Mouse (Mus musculus) embryonic facial prominence, embryonic 13.5 days (tissue): Measurements from ENCODE around the gene Hsf5. TPM values are rescaled to one million over a fixed set of nuclear protein-coding genes. Genes with fewer than 3 reads are reported as not detected.

Source experiments
- ATAC-seq: fragments of 200-750 bp; cut with Nextera tagmentation; 2 replicates; pipeline ENCODE4 v1.8.0; 2017; ENCODE audit warnings: low read depth; ENCODE audit not compliant: insufficient number of reproducible peaks, insufficient read depth, low FRiP score, low TSS enrichment
- H3K27ac ChIP-seq: fragments of 300-500 bp; sonication (generic); 2 replicates; pipeline ENCODE4 v1.5.1; 2015; ENCODE audit warnings: moderate library complexity, mild to moderate bottlenecking, inconsistent platforms
- H3K27me3 ChIP-seq: fragments of 300-500 bp; sonication (generic); 2 replicates; pipeline ENCODE4 v1.6.1; 2015; ENCODE audit warnings: mild to moderate bottlenecking, inconsistent platforms
- H3K36me3 ChIP-seq: fragments of 300-500 bp; sonication (generic); 2 replicates; pipeline ENCODE4 v1.6.1; 2015; ENCODE audit warnings: mild to moderate bottlenecking, inconsistent platforms
- H3K4me1 ChIP-seq: fragments of 300-500 bp; sonication (generic); 2 replicates; pipeline ENCODE4 v1.6.1; 2015; ENCODE audit warnings: inconsistent platforms
- H3K4me2 ChIP-seq: fragments of 300-500 bp; sonication (generic); 2 replicates; pipeline ENCODE4 v1.6.1; 2015; ENCODE audit warnings: moderate library complexity, mild to moderate bottlenecking, inconsistent platforms
- H3K4me3 ChIP-seq: fragments of 300-500 bp; sonication (generic); 2 replicates; pipeline ENCODE4 v1.5.1; 2015; ENCODE audit warnings: mild to moderate bottlenecking, inconsistent platforms
- H3K9ac ChIP-seq: fragments of 300-500 bp; sonication (generic); 2 replicates; pipeline ENCODE4 v1.6.1; 2015; ENCODE audit warnings: mild to moderate bottlenecking, inconsistent platforms
- H3K9me3 ChIP-seq: fragments of 300-500 bp; sonication (generic); 2 replicates; pipeline ENCODE4 v1.6.1; 2016; ENCODE audit warnings: inconsistent platforms
- WGBS: fragments of 180-500 bp; shearing (Covaris S2); methylation state at CpG from one replicate; pipeline ENCODE4 v1.1.7; 2015; ENCODE audit warnings: mixed read lengths; 5-methylcytosine and 5-hydroxymethylcytosine counted together
- polyA plus RNA-seq: library from polyadenylated mRNA; unstranded; fragments of >200 nt; fragmentation: Nextera tagmentation; extraction: Ambion mirVana; gene quantifications from 2 replicates; pipeline ENCODE4 v1.2.1, GENCODE M21; 2015

Gene Hsf5
- 0.23 and 0.25 TPM in 2 replicates for polyA plus RNA-seq

GRCm38 (mm10) chr11:87616790-87617474 lies at the start of gene Hsf5:
TSS of gene Hsf5 (plus strand) at chr11:87617164.
- ATAC-seq, result no peak
- Histone ChIP-seq H3K27ac (no peak within 1 kb of the TSS), H3K27me3 (no peaks in the 10 kb centered on the region), H3K4me1 (no peaks in the 10 kb centered on the region), H3K9me3 (no peaks in the 10 kb centered on the region), H3K9ac (no peak within 1 kb of the TSS), H3K4me2 (no peak within 1 kb of the TSS), H3K4me3 (no peak within 1 kb of the TSS), H3K36me3 (peaks cover 66% of the 10 kb centered on the region)
- 89% methylated on average over 64 of the region's 69 CpGs for whole genome bisulfite sequencing

- ATAC-seq, result no peak
- peaks cover 13% of the 10 kb centered on the region; the same call in 1 of the 2 replicates for H3K4me1 ChIP-seq
- no peak within 1 kb of the TSS for H3K4me3 ChIP-seq
- H3K36me3 ChIP-seq, result no peaks in the 10 kb centered on the region
- no peaks in the 10 kb centered on the region for H3K9me3 ChIP-seq
- H3K27ac ChIP-seq, result no peak within 1 kb of the TSS
- 73% methylated on average over 7 of the region's 7 CpGs for WGBS
- no peaks in the 10 kb centered on the region for H3K27me3 ChIP-seq
- H3K4me2 ChIP-seq, result no peak within 1 kb of the TSS
- no peak within 1 kb of the TSS for H3K9ac ChIP-seq
Observed at GRCm38 (mm10) chr11:87568255-87568953, 48.6 kb upstream of the Hsf5 start, which contains the start of gene Sept4. TSS of gene Sept4 (plus strand) at chr11:87568903.

- H3K4me3 ChIP-seq, result no peak overlapping the region
- peaks cover 13% of the 10 kb centered on the region; the same call in 1 of the 2 replicates for H3K4me1 ChIP-seq
- H3K9me3 ChIP-seq, result no peaks in the 10 kb centered on the region
- H3K27ac ChIP-seq, result 0 out of 2 replicates have a peak overlapping the region, but pooled peaks have one; percentile 12
- no peak overlapping the region for H3K4me2 ChIP-seq
- no peak overlapping the region for H3K9ac ChIP-seq
- no peak for ATAC-seq
- 58% methylated on average over 5 of the region's 5 CpGs for WGBS
- no peaks in the 10 kb centered on the region for H3K27me3 ChIP-seq
- no peaks in the 10 kb centered on the region for H3K36me3 ChIP-seq
Observed at GRCm38 (mm10) chr11:87570743-87571142, 46.2 kb upstream of the Hsf5 start.

GRCm38 (mm10) chr11:87571361-87571950 lies 45.5 kb upstream of the Hsf5 start:
- no peak overlapping the region for H3K4me3 ChIP-seq
- no peaks in the 10 kb centered on the region for H3K27me3 ChIP-seq
- WGBS, result 85% methylated on average over 1 of the region's 1 CpGs
- H3K9me3 ChIP-seq, result no peaks in the 10 kb centered on the region
- H3K9ac ChIP-seq, result no peak overlapping the region
- H3K4me2 ChIP-seq, result no peak overlapping the region
- 0 out of 2 replicates have a peak overlapping the region, but pooled peaks have one; percentile 28 for H3K27ac ChIP-seq
- no peaks in the 10 kb centered on the region for H3K36me3 ChIP-seq
- no peak for ATAC-seq
- peaks cover 13% of the 10 kb centered on the region; the same call in 1 of the 2 replicates for H3K4me1 ChIP-seq

- Histone ChIP-seq H3K4me2 (no peak overlapping the region), H3K4me1 (peaks cover 29% of the 10 kb centered on the region), H3K27ac (no peak overlapping the region), H3K9ac (no peak overlapping the region), H3K9me3 (no peaks in the 10 kb centered on the region), H3K36me3 (no peaks in the 10 kb centered on the region), H3K4me3 (no peak overlapping the region), H3K27me3 (peaks cover 11% of the 10 kb centered on the region)
- ATAC-seq, result no peak
- 77% methylated on average over 7 of the region's 7 CpGs for WGBS
Observed at GRCm38 (mm10) chr11:87573751-87574150, 43.2 kb upstream of the Hsf5 start.

- no peak overlapping the region for H3K4me2 ChIP-seq
- peaks cover 31% of the 10 kb centered on the region for H3K4me1 ChIP-seq
- no peak overlapping the region for H3K4me3 ChIP-seq
- no peak overlapping the region for H3K9ac ChIP-seq
- WGBS, result 61% methylated on average over 21 of the region's 21 CpGs
- no peak for ATAC-seq
- H3K27ac ChIP-seq, result no peak overlapping the region
- no peaks in the 10 kb centered on the region for H3K36me3 ChIP-seq
- H3K9me3 ChIP-seq, result no peaks in the 10 kb centered on the region
- peaks cover 14% of the 10 kb centered on the region for H3K27me3 ChIP-seq
Observed at GRCm38 (mm10) chr11:87574520-87575180, 42.3 kb upstream of the Hsf5 start.

- Histone ChIP-seq H3K27me3 (peaks cover 16% of the 10 kb centered on the region), H3K4me3 (peak overlapping the region; percentile 56), H3K9me3 (no peaks in the 10 kb centered on the region), H3K4me2 (peak overlapping the region; percentile 95), H3K36me3 (no peaks in the 10 kb centered on the region), H3K4me1 (peaks cover 18% of the 10 kb centered on the region), H3K27ac (no peak overlapping the region), H3K9ac (peak overlapping the region; percentile 71)
- WGBS, result 13% methylated on average over 6 of the region's 6 CpGs
- no peak for ATAC-seq
Observed at GRCm38 (mm10) chr11:87577601-87578248, 39.2 kb upstream of the Hsf5 start.

- H3K4me1 ChIP-seq, result peaks cover 18% of the 10 kb centered on the region
- peak overlapping the region; percentile 71 for H3K9ac ChIP-seq
- no peaks in the 10 kb centered on the region for H3K9me3 ChIP-seq
- ATAC-seq, result 0 out of 2 replicates have a peak, but pooled peaks have one; percentile 60
- under 1% methylated on average over 40 of the region's 40 CpGs for WGBS
- no peaks in the 10 kb centered on the region for H3K36me3 ChIP-seq
- H3K27me3 ChIP-seq, result peaks cover 16% of the 10 kb centered on the region
- H3K4me3 ChIP-seq, result peak overlapping the region; percentile 56
- 0 out of 2 replicates have a peak overlapping the region, but pooled peaks have one; percentile 16 for H3K27ac ChIP-seq
- peak overlapping the region; percentile 95 for H3K4me2 ChIP-seq
Observed at GRCm38 (mm10) chr11:87578249-87578962, 38.6 kb upstream of the Hsf5 start.

GRCm38 (mm10) chr11:87578963-87579601 lies 37.9 kb upstream of the Hsf5 start:
- Histone ChIP-seq H3K9ac (peak overlapping the region; percentile 71; the same call in 1 of the 2 replicates), H3K9me3 (no peaks in the 10 kb centered on the region), H3K4me1 (peaks cover 18% of the 10 kb centered on the region), H3K27me3 (peaks cover 16% of the 10 kb centered on the region), H3K4me3 (peak overlapping the region; percentile 56), H3K27ac (no peak overlapping the region), H3K36me3 (no peaks in the 10 kb centered on the region), H3K4me2 (peak overlapping the region; percentile 95)
- 13% methylated on average over 10 of the region's 10 CpGs for WGBS
- ATAC-seq, result no peak

- 40% methylated on average over 1 of the region's 1 CpGs for WGBS
- Histone ChIP-seq H3K4me3 (no peak overlapping the region), H3K4me1 (peaks cover 18% of the 10 kb centered on the region), H3K9me3 (no peaks in the 10 kb centered on the region), H3K4me2 (no peak overlapping the region), H3K36me3 (no peaks in the 10 kb centered on the region), H3K27ac (no peak overlapping the region), H3K9ac (no peak overlapping the region), H3K27me3 (peaks cover 16% of the 10 kb centered on the region)
- no peak for ATAC-seq
Observed at GRCm38 (mm10) chr11:87579713-87580112, 37.3 kb upstream of the Hsf5 start.
